Mouse (Mus musculus) small intestine, adult 2 months (tissue): ENCODE results near the gene Hoxb5. TPM values are rescaled to one million over a fixed set of nuclear protein-coding genes. Genes with fewer than 3 reads are reported as not detected.

ENCODE experiments used
- H3K27ac ChIP-seq: fragments of 200-500 bp; 2 replicates; pipeline ENCODE4 v1.5.1; 2012; ENCODE audit warnings: low read depth, low read length, control low read depth, inconsistent platforms; ENCODE audit not compliant: insufficient read depth
- H3K27me3 ChIP-seq: fragments of 200-500 bp; 2 replicates; pipeline ENCODE4 v1.6.1; 2012; ENCODE audit warnings: mild to moderate bottlenecking, moderate library complexity, low read length, inconsistent platforms; ENCODE audit not compliant: control insufficient read depth, insufficient read depth
- H3K36me3 ChIP-seq: fragments of 200-500 bp; 2 replicates; pipeline ENCODE4 v1.6.1; 2012; ENCODE audit warnings: mild to moderate bottlenecking, low read length, control low read depth, inconsistent platforms; ENCODE audit not compliant: control insufficient read depth, insufficient read depth
- H3K4me1 ChIP-seq: fragments of 200-500 bp; 2 replicates; pipeline ENCODE4 v1.6.1; 2012; ENCODE audit warnings: low read length, inconsistent platforms, mixed read lengths; ENCODE audit not compliant: control insufficient read depth, insufficient read depth, insufficient read length
- H3K4me3 ChIP-seq: fragments of 200-500 bp; 2 replicates; pipeline ENCODE4 v1.5.1; 2012; ENCODE audit warnings: low read depth, mild to moderate bottlenecking, control low read depth, inconsistent platforms, low read length, moderate library complexity
- CTCF ChIP-seq: fragments of 200-500 bp; IDR thresholded peaks from 2 replicates; pipeline ENCODE4 v1.5.1; 2012; ENCODE audit warnings: low read depth, mild to moderate bottlenecking, control low read depth, inconsistent platforms, low read length, moderate library complexity, mixed read lengths; ENCODE audit not compliant: insufficient replicate concordance, insufficient read length; ENCODE audit errors: extremely low read depth
- POLR2A ChIP-seq: fragments of 200-500 bp; IDR thresholded peaks from 2 replicates; pipeline ENCODE4 v1.6.1; 2012; ENCODE audit warnings: low read depth, mild to moderate bottlenecking, control low read depth, inconsistent platforms, low read length, moderate library complexity
- WGBS: fragments of 180-500 bp; shearing (Covaris S2); methylation state at CpG from one replicate; pipeline ENCODE4 v1.1.7; 2018; 5-methylcytosine and 5-hydroxymethylcytosine counted together
- polyA plus RNA-seq: library from polyadenylated mRNA; depleted of rRNA; stranded (reverse); fragments of >200 nt; gene quantifications from 2 replicates; pipeline ENCODE4 v1.2.3, GENCODE M21; 2012

Gene Hoxb5
- polyA plus RNA-seq, 1 experiment = 3.2 TPM

GRCm38 (mm10) chr11:96284774-96285734, 18.1 kb upstream of the Hoxb5 start:
- Histone ChIP-seq H3K27ac (peak overlapping the region; percentile 57), H3K4me3 (peak overlapping the region; percentile 62), H3K4me1 (no peaks in the 10 kb centered on the region; the same call in 1 of the 2 replicates), H3K27me3 (peaks cover 81% of the 10 kb centered on the region), H3K36me3 (no peaks in the 10 kb centered on the region)
- 8% methylated on average over 37 of the region's 37 CpGs for WGBS
- TF ChIP-seq POLR2A = no peak
- no peak for TF ChIP-seq CTCF

GRCm38 (mm10) chr11:96285771-96286738, 17.1 kb upstream of the Hoxb5 start, which contains the start of gene Hoxb7:
Gene Hoxb7, plus strand, starts transcription at chr11:96286623.
- 3% methylated on average over 43 of the region's 43 CpGs for WGBS
- TF ChIP-seq CTCF (no peak), POLR2A (0 out of 2 replicates have a peak, but pooled peaks have one; percentile 12)
- Histone ChIP-seq H3K4me3 (peak within 1 kb of the TSS; percentile 62), H3K4me1 (no peaks in the 10 kb centered on the region; the same call in 1 of the 2 replicates), H3K36me3 (no peaks in the 10 kb centered on the region), H3K27me3 (peaks cover 79% of the 10 kb centered on the region), H3K27ac (peak within 1 kb of the TSS; percentile 57)

GRCm38 (mm10) chr11:96286739-96287385, 16.3 kb upstream of the Hoxb5 start:
- H3K27ac ChIP-seq = peak overlapping the region; percentile 28
- H3K4me3 ChIP-seq = peak overlapping the region; percentile 62
- H3K4me1 ChIP-seq = no peaks in the 10 kb centered on the region; the same call in 1 of the 2 replicates
- no peaks in the 10 kb centered on the region for H3K36me3 ChIP-seq
- H3K27me3 ChIP-seq = peaks cover 78% of the 10 kb centered on the region
- TF ChIP-seq POLR2A = no peak
- TF ChIP-seq CTCF = no peak
- WGBS = 2% methylated on average over 55 of the region's 55 CpGs

GRCm38 (mm10) chr11:96287411-96287810, 15.7 kb upstream of the Hoxb5 start:
- WGBS = 19% methylated on average over 9 of the region's 9 CpGs
- TF ChIP-seq POLR2A = no peak
- no peak for TF ChIP-seq CTCF
- no peaks in the 10 kb centered on the region for H3K36me3 ChIP-seq
- H3K27ac ChIP-seq = no peak overlapping the region
- no peaks in the 10 kb centered on the region; the same call in 1 of the 2 replicates for H3K4me1 ChIP-seq
- peaks cover 77% of the 10 kb centered on the region for H3K27me3 ChIP-seq
- peak overlapping the region; percentile 62 for H3K4me3 ChIP-seq

- peaks cover 75% of the 10 kb centered on the region for H3K27me3 ChIP-seq
- H3K4me3 ChIP-seq = no peak overlapping the region
- H3K4me1 ChIP-seq = no peaks in the 10 kb centered on the region; the same call in 1 of the 2 replicates
- no peak overlapping the region for H3K27ac ChIP-seq
- TF ChIP-seq CTCF (no peak), POLR2A (no peak)
- H3K36me3 ChIP-seq = no peaks in the 10 kb centered on the region
- 31% methylated on average over 1 of the region's 1 CpGs for WGBS
Measured at GRCm38 (mm10) chr11:96288455-96289221, 14.5 kb upstream of the Hoxb5 start.

- Histone ChIP-seq H3K4me3 (no peak overlapping the region), H3K27ac (no peak overlapping the region), H3K27me3 (peaks cover 68% of the 10 kb centered on the region), H3K4me1 (no peaks in the 10 kb centered on the region; the same call in 1 of the 2 replicates), H3K36me3 (no peaks in the 10 kb centered on the region)
- WGBS = 32% methylated on average over 21 of the region's 21 CpGs
- TF ChIP-seq POLR2A = no peak
- no peak for TF ChIP-seq CTCF
Measured at GRCm38 (mm10) chr11:96289293-96289692, 13.8 kb upstream of the Hoxb5 start.
